Mouse (Mus musculus) MEL (cell line): ENCODE results near the gene Tgif1.

ENCODE experiments used
- CTCF ChIP-seq, 3 experiments: IDR thresholded peaks in 2 of 3; conservative IDR thresholded peaks in 1 of 3; 2 replicates each; pipeline ENCODE4 v1.5.1; 2011 to 2012; ENCODE audit warnings: low read length in 3 of 3, low read depth in 2 of 3, mild to moderate bottlenecking in 2 of 3, improper control_type of control experiment in 1 of 3, inconsistent platforms in 1 of 3, mixed read lengths in 1 of 3, moderate library complexity in 1 of 3; ENCODE audit not compliant: control insufficient read depth in 1 of 3, insufficient read depth in 1 of 3, poor library complexity in 1 of 3, severe bottlenecking in 1 of 3
- E2F4 ChIP-seq: IDR thresholded peaks from 2 replicates; pipeline ENCODE4 v1.6.1; 2011; ENCODE audit warnings: low read depth, low read length, improper control_type of control experiment, borderline replicate concordance
- EP300 ChIP-seq, 2 experiments: IDR thresholded peaks; 2 replicates each; pipeline ENCODE4 v1.6.1; 2011; ENCODE audit warnings: improper control_type of control experiment in 2 of 2, low read length in 2 of 2, low read depth in 1 of 2, mild to moderate bottlenecking in 1 of 2
- ETS1 ChIP-seq: IDR thresholded peaks from 2 replicates; pipeline ENCODE4 v1.6.1; 2012; ENCODE audit warnings: low read depth, mild to moderate bottlenecking, inconsistent platforms, low read length, improper control_type of control experiment, moderate library complexity
- GATA1 ChIP-seq: IDR thresholded peaks from 2 replicates; pipeline ENCODE4 v1.6.1; 2011; ENCODE audit warnings: low read depth, low read length, improper control_type of control experiment
- HCFC1 ChIP-seq: IDR thresholded peaks from 2 replicates; pipeline ENCODE4 v1.6.1; 2012; ENCODE audit warnings: low read depth, mild to moderate bottlenecking, inconsistent platforms, low read length, improper control_type of control experiment, moderate library complexity
- MAZ ChIP-seq: IDR thresholded peaks from 2 replicates; pipeline ENCODE4 v1.6.1; 2012; ENCODE audit warnings: low read depth, mild to moderate bottlenecking, inconsistent platforms, low read length, improper control_type of control experiment
- MEF2A ChIP-seq: IDR thresholded peaks from 2 replicates; pipeline ENCODE4 v1.6.1; 2014; ENCODE audit warnings: low read depth, mild to moderate bottlenecking, inconsistent platforms, low read length, improper control_type of control experiment; ENCODE audit not compliant: poor library complexity, insufficient replicate concordance, severe bottlenecking; ENCODE audit errors: extremely low read depth
- POLR2A ChIP-seq, 2 experiments: IDR thresholded peaks; 2 replicates each; pipeline ENCODE4 v1.6.1; 2011 to 2012; ENCODE audit warnings: low read length in 2 of 2, mild to moderate bottlenecking in 2 of 2, control low read depth in 1 of 2, improper control_type of control experiment in 1 of 2, low read depth in 1 of 2, moderate library complexity in 1 of 2; ENCODE audit not compliant: control insufficient read depth in 1 of 2, insufficient read depth in 1 of 2, poor library complexity in 1 of 2
- TAL1 ChIP-seq: IDR thresholded peaks from 2 replicates; pipeline ENCODE4 v1.6.1; 2012; ENCODE audit warnings: mild to moderate bottlenecking, inconsistent platforms, low read length, moderate library complexity, mixed read lengths
- UBTF ChIP-seq: IDR thresholded peaks from 2 replicates; pipeline ENCODE4 v1.6.1; 2012; ENCODE audit warnings: low read depth, mild to moderate bottlenecking, inconsistent platforms, low read length, improper control_type of control experiment, moderate library complexity, borderline replicate concordance; ENCODE audit not compliant: insufficient read depth
- ZC3H11A ChIP-seq: IDR thresholded peaks from 2 replicates; pipeline ENCODE4 v1.6.1; 2012; ENCODE audit warnings: low read depth, mild to moderate bottlenecking, inconsistent platforms, low read length, improper control_type of control experiment
- ZKSCAN1 ChIP-seq: IDR thresholded peaks from 2 replicates; pipeline ENCODE4 v1.6.1; 2012; ENCODE audit warnings: low read depth, mild to moderate bottlenecking, inconsistent platforms, low read length, improper control_type of control experiment, moderate library complexity

DNA sequence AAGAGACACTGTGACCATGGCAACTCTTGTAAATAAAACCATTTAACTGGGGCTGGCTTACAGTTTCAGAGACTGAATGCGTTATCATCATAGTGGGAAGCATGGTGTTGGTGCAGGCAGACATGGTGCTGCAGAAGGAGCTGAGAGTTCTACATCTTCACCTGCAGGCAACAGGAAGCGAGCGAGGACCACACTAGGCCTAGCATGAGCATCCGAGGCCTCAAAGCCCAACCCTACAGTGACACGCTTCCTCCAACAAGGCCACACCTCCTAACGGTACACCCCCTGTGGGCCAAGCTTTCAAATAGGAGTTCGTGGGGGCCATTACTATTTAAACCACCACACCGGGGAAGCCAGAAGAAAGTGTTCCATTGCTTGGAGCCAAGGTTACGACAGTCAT, 34.5 kb upstream of the Tgif1 start:
- TF ChIP-seq CTCF (IDR thresholded peaks at IDR 0.05 in 2 of 3, conservative IDR thresholded peaks at IDR 0.05 in 1 of 3; ENCODE audit: control insufficient read depth in 1 of 3, insufficient read depth in 1 of 3, low read depth in 2 of 3, low read length in 3 of 3, poor library complexity in 1 of 3, severe bottlenecking in 1 of 3), result no peak
- no peak for TF ChIP-seq MAZ
- TF ChIP-seq ZC3H11A, result no peak
- no peak for TF ChIP-seq EP300 (IDR thresholded peaks at IDR 0.05; ENCODE audit: low read depth in 1 of 2, low read length in 2 of 2)
- no peak for TF ChIP-seq POLR2A (IDR thresholded peaks at IDR 0.05; ENCODE audit: control insufficient read depth in 1 of 2, insufficient read depth in 1 of 2, low read depth in 1 of 2, low read length in 2 of 2, poor library complexity in 1 of 2)
- TF ChIP-seq TAL1, result no peak
- TF ChIP-seq ETS1, result no peak
- TF ChIP-seq ZKSCAN1, result no peak
- no peak for TF ChIP-seq E2F4
- TF ChIP-seq MEF2A, result no peak
- no peak for TF ChIP-seq GATA1
- no peak for TF ChIP-seq HCFC1
- TF ChIP-seq UBTF, result no peak
